Mouse (Mus musculus) liver, embryonic 14.5 days (tissue): Measurements from ENCODE around the gene Cyb5r3. TPM values are rescaled to one million over a fixed set of nuclear protein-coding genes. Genes with fewer than 3 reads are reported as not detected.

Experiments
- ATAC-seq: fragments of 200-750 bp; cut with Nextera tagmentation; 2 replicates; pipeline ENCODE4 v1.8.0; 2017; ENCODE audit warnings: moderate number of reproducible peaks, mild to moderate bottlenecking, moderate library complexity; ENCODE audit not compliant: insufficient read depth
- DNase-seq, 3 experiments: peaks; one replicate each; pipeline ENCODE4 v3.0.0-alpha.2; 2012 to 2013; ENCODE audit warnings: low read depth in 3 of 3, low spot score in 3 of 3
- H3K27ac ChIP-seq: fragments of 300-500 bp; sonication (generic); 2 replicates; pipeline ENCODE4 v1.5.1; 2014; ENCODE audit warnings: moderate library complexity, mild to moderate bottlenecking, control low read depth, inconsistent platforms
- H3K27me3 ChIP-seq: fragments of 300-500 bp; sonication (generic); 2 replicates; pipeline ENCODE4 v1.6.1; 2014; ENCODE audit warnings: mild to moderate bottlenecking, low read length, moderate library complexity; ENCODE audit not compliant: control insufficient read depth, insufficient read depth
- H3K36me3 ChIP-seq: fragments of 300-500 bp; sonication (generic); replicated peaks from 2 replicates; pipeline ENCODE4 v1.6.1; 2014; ENCODE audit warnings: low read depth; ENCODE audit not compliant: control insufficient read depth, insufficient read depth
- H3K4me1 ChIP-seq, 2 experiments: fragments of 200-500 bp in 1 of 2; fragments of 300-500 bp in 1 of 2; sonication (generic) in 1 of 2; replicated peaks; 2 replicates each; pipeline ENCODE4 v1.6.1; 2012 to 2014; ENCODE audit warnings: antibody characterized with exemption in 1 of 2, inconsistent platforms in 1 of 2, low read length in 1 of 2; ENCODE audit not compliant: control insufficient read depth in 2 of 2, insufficient read depth in 2 of 2
- H3K4me2 ChIP-seq: fragments of 300-500 bp; sonication (generic); 2 replicates; pipeline ENCODE4 v1.6.1; 2014; ENCODE audit warnings: low read depth, mild to moderate bottlenecking, control low read depth, moderate library complexity
- H3K4me3 ChIP-seq, 2 experiments: fragments of 200-500 bp in 1 of 2; fragments of 300-500 bp in 1 of 2; sonication (generic) in 1 of 2; 2 replicates each; pipeline ENCODE4 v1.5.1; 2012 to 2014; ENCODE audit warnings: low read depth in 2 of 2, low read length in 2 of 2, mild to moderate bottlenecking in 2 of 2, control low read depth in 1 of 2, inconsistent platforms in 1 of 2, moderate library complexity in 1 of 2; ENCODE audit not compliant: insufficient read depth in 1 of 2
- H3K9ac ChIP-seq: fragments of 300-500 bp; sonication (generic); replicated peaks from 2 replicates; pipeline ENCODE4 v1.6.1; 2014; ENCODE audit warnings: mild to moderate bottlenecking, control low read depth, moderate library complexity
- H3K9me3 ChIP-seq: fragments of 300-500 bp; sonication (generic); 2 replicates; pipeline ENCODE4 v1.6.1; 2016; ENCODE audit warnings: low read length, mixed read lengths; ENCODE audit not compliant: control insufficient read depth
- CTCF ChIP-seq: IDR thresholded peaks from 2 replicates; pipeline ENCODE4 v1.5.1; 2016; ENCODE audit warnings: antibody characterized with exemption, low read depth, control low read depth
- EP300 ChIP-seq: IDR thresholded peaks from 2 replicates; pipeline ENCODE4 v1.6.1; 2016; ENCODE audit warnings: antibody characterized with exemption, low read depth
- WGBS: fragments of 180-500 bp; shearing (Covaris S2); extraction: QIAGEN DNeasy Blood & Tissue Kit; methylation state at CpG from one replicate; pipeline ENCODE4 v1.1.7; 2014; ENCODE audit not compliant: insufficient replicate concordance; 5-methylcytosine and 5-hydroxymethylcytosine counted together
- polyA plus RNA-seq, 2 experiments: library from polyadenylated mRNA; depleted of rRNA in 1 of 2; stranded (reverse) in 1 of 2; unstranded in 1 of 2; fragments of >200 nt; fragmentation: Nextera tagmentation in 1 of 2; extraction: Ambion mirVana in 1 of 2; gene quantifications; 2 replicates each; pipeline versions ENCODE4 v1.2.1 to v1.2.3; 2012 to 2014

The Cyb5r3 gene
- polyA plus RNA-seq, 2 experiments, result 88.8 to 103 TPM

GRCm38 (mm10) chr15:83173914-83174884 lies 1.8 kb upstream of the Cyb5r3 start:
- TF ChIP-seq EP300, result no peak
- TF ChIP-seq CTCF, result no peak
- Histone ChIP-seq H3K4me3 (no peak overlapping the region), H3K36me3 (no peaks in the 10 kb centered on the region; the same call in 1 of the 2 replicates), H3K27ac (no peak overlapping the region), H3K9me3 (no peaks in the 10 kb centered on the region), H3K4me2 (no peak overlapping the region), H3K4me1 (peaks cover 10 to 25% of the 10 kb centered on the region in 2 experiments), H3K9ac (no peak overlapping the region), H3K27me3 (no peaks in the 10 kb centered on the region)
- no peak for ATAC-seq
- DNase-seq, result no peak
- WGBS, result 77% methylated on average over 14 of the region's 14 CpGs

- under 1% methylated on average over 67 of the region's 67 CpGs for WGBS
- Histone ChIP-seq H3K9me3 (no peaks in the 10 kb centered on the region), H3K4me1 (peaks cover 32 to 47% of the 10 kb centered on the region in 2 experiments), H3K9ac (peak overlapping the region; percentile 94), H3K27me3 (no peaks in the 10 kb centered on the region), H3K4me2 (peak overlapping the region; percentile 93), H3K4me3 (peak overlapping the region; percentile 94 to 98), H3K36me3 (peaks cover 7% of the 10 kb centered on the region), H3K27ac (peak overlapping the region; percentile 92)
- TF ChIP-seq CTCF, result peak; percentile 70
- TF ChIP-seq EP300, result no peak
- peak; percentile 96 to 97 (median 96) for DNase-seq
- peak; percentile 82 for ATAC-seq
Measured at GRCm38 (mm10) chr15:83171712-83172481, 495 bp downstream of the Cyb5r3 start.

- Histone ChIP-seq H3K9me3 (no peaks in the 10 kb centered on the region), H3K27ac (peak overlapping the region; percentile 92), H3K36me3 (peaks cover 12% of the 10 kb centered on the region), H3K9ac (peak overlapping the region; percentile 94), H3K27me3 (no peaks in the 10 kb centered on the region), H3K4me3 (peak overlapping the region; percentile 94 to 98), H3K4me2 (peak overlapping the region; percentile 93), H3K4me1 (peaks cover 40 to 55% of the 10 kb centered on the region in 2 experiments)
- WGBS, result 33% methylated on average over 8 of the region's 8 CpGs
- DNase-seq (no peak), ATAC-seq (no peak)
- TF ChIP-seq CTCF, result no peak
- TF ChIP-seq EP300, result no peak
Measured at GRCm38 (mm10) chr15:83170956-83171659, 1.3 kb downstream of the Cyb5r3 start.

GRCm38 (mm10) chr15:83169772-83170722 lies 2.3 kb downstream of the Cyb5r3 start:
- Histone ChIP-seq H3K9me3 (no peaks in the 10 kb centered on the region), H3K4me3 (peak overlapping the region; percentile 94 to 98), H3K27me3 (no peaks in the 10 kb centered on the region), H3K36me3 (peaks cover 20% of the 10 kb centered on the region), H3K27ac (peak overlapping the region; percentile 92), H3K9ac (peak overlapping the region; percentile 94), H3K4me1 (peaks cover 48 to 65% of the 10 kb centered on the region in 2 experiments), H3K4me2 (peak overlapping the region; percentile 93)
- peak; percentile 83 to 89 (median 87) for DNase-seq
- WGBS, result 19% methylated on average over 8 of the region's 8 CpGs
- ATAC-seq, result peak; percentile 86
- TF ChIP-seq EP300 (peak; percentile 92), CTCF (no peak)
